Mouse (Mus musculus) midbrain, embryonic 14.5 days (tissue): ENCODE results near the gene Nicn1. TPM values are rescaled to one million over a fixed set of nuclear protein-coding genes. Genes with fewer than 3 reads are reported as not detected.

Experiments
- ATAC-seq: fragments of 200-750 bp; cut with Nextera tagmentation; 2 replicates; pipeline ENCODE4 v1.8.0; 2017; ENCODE audit warnings: moderate number of reproducible peaks, moderate library complexity; ENCODE audit not compliant: low FRiP score, low TSS enrichment
- DNase-seq: peaks from one replicate; pipeline ENCODE4 v3.0.0-alpha.2; 2015
- H3K27ac ChIP-seq: fragments of 300-500 bp; sonication (generic); replicated peaks from 2 replicates; pipeline ENCODE4 v1.5.1; 2014; ENCODE audit warnings: mild to moderate bottlenecking, low read depth, low read length, moderate library complexity
- H3K27me3 ChIP-seq: fragments of 300-500 bp; sonication (generic); 2 replicates; pipeline ENCODE4 v1.6.1; 2014; ENCODE audit warnings: low read length, control low read depth, mixed read lengths; ENCODE audit not compliant: control insufficient read depth, insufficient read depth
- H3K36me3 ChIP-seq: fragments of 300-500 bp; sonication (generic); 2 replicates; pipeline ENCODE4 v1.6.1; 2014; ENCODE audit warnings: low read length, control low read depth; ENCODE audit not compliant: control insufficient read depth, insufficient read depth
- H3K4me1 ChIP-seq: fragments of 300-500 bp; sonication (generic); 2 replicates; pipeline ENCODE4 v1.6.1; 2014; ENCODE audit warnings: mild to moderate bottlenecking, antibody characterized with exemption, low read length, control low read depth; ENCODE audit not compliant: control insufficient read depth, insufficient read depth
- H3K4me2 ChIP-seq: fragments of 300-500 bp; sonication (generic); 2 replicates; pipeline ENCODE4 v1.6.1; 2014; ENCODE audit warnings: mild to moderate bottlenecking, low read length, moderate library complexity
- H3K4me3 ChIP-seq: fragments of 300-500 bp; sonication (generic); replicated peaks from 2 replicates; pipeline ENCODE4 v1.5.1; 2014; ENCODE audit warnings: low read depth, low read length
- H3K9ac ChIP-seq: fragments of 300-500 bp; sonication (generic); replicated peaks from 2 replicates; pipeline ENCODE4 v1.6.1; 2014; ENCODE audit warnings: mild to moderate bottlenecking, low read length, moderate library complexity
- H3K9me3 ChIP-seq: fragments of 300-500 bp; sonication (generic); 2 replicates; pipeline ENCODE4 v1.6.1; 2016; ENCODE audit warnings: low read length, control low read depth, mixed read lengths; ENCODE audit not compliant: control insufficient read depth
- WGBS: fragments of 180-500 bp; shearing (Covaris S2); extraction: QIAGEN DNeasy Blood & Tissue Kit; methylation state at CpG from one replicate; pipeline ENCODE4 v1.1.7; 2014; 5-methylcytosine and 5-hydroxymethylcytosine counted together
- polyA plus RNA-seq: library from polyadenylated mRNA; unstranded; fragments of >200 nt; fragmentation: Nextera tagmentation; extraction: Ambion mirVana; gene quantifications from 2 replicates; pipeline ENCODE4 v1.2.1, GENCODE M21; 2014

The Nicn1 gene
- polyA plus RNA-seq: 138 and 157 TPM in 2 replicates

- H3K9me3 ChIP-seq: no peaks in the 10 kb centered on the region
- H3K27ac ChIP-seq: peak within 1 kb of the TSS; percentile 88
- DNase-seq: peak; percentile 97
- peaks cover 18% of the 10 kb centered on the region for H3K36me3 ChIP-seq
- peak within 1 kb of the TSS; percentile 52 for H3K4me3 ChIP-seq
- WGBS: under 1% methylated on average over 32 of the region's 32 CpGs
- peak; percentile 97 for ATAC-seq
- peak within 1 kb of the TSS; percentile 65 for H3K9ac ChIP-seq
- no peaks in the 10 kb centered on the region for H3K27me3 ChIP-seq
- peaks cover 8% of the 10 kb centered on the region for H3K4me1 ChIP-seq
- peak within 1 kb of the TSS; percentile 68 for H3K4me2 ChIP-seq
Observed at GRCm38 (mm10) chr9:108290016-108290750, at the start of gene Nicn1. TSS of gene Nicn1 (plus strand) at chr9:108290429.

GRCm38 (mm10) chr9:108244540-108244939, 45.7 kb upstream of the Nicn1 start:
- Histone ChIP-seq H3K27ac (no peak overlapping the region), H3K4me1 (no peaks in the 10 kb centered on the region), H3K9me3 (no peaks in the 10 kb centered on the region), H3K4me3 (no peak overlapping the region), H3K36me3 (peaks cover 25% of the 10 kb centered on the region), H3K9ac (no peak overlapping the region), H3K27me3 (no peaks in the 10 kb centered on the region), H3K4me2 (no peak overlapping the region)
- ATAC-seq: no peak
- DNase-seq: no peak
- WGBS: 96% methylated on average over 3 of the region's 3 CpGs

GRCm38 (mm10) chr9:108244984-108245383, 45.2 kb upstream of the Nicn1 start:
- ATAC-seq (no peak), DNase-seq (peak; percentile 24)
- H3K4me1 ChIP-seq: no peaks in the 10 kb centered on the region
- H3K4me3 ChIP-seq: no peak overlapping the region
- H3K9ac ChIP-seq: no peak overlapping the region
- WGBS: 83% methylated on average over 3 of the region's 3 CpGs
- H3K9me3 ChIP-seq: no peaks in the 10 kb centered on the region
- peaks cover 26% of the 10 kb centered on the region for H3K36me3 ChIP-seq
- H3K27me3 ChIP-seq: no peaks in the 10 kb centered on the region
- no peak overlapping the region for H3K27ac ChIP-seq
- no peak overlapping the region for H3K4me2 ChIP-seq

- 73% methylated on average over 5 of the region's 5 CpGs for WGBS
- no peak overlapping the region for H3K9ac ChIP-seq
- H3K4me3 ChIP-seq: no peak overlapping the region
- no peak overlapping the region for H3K27ac ChIP-seq
- no peaks in the 10 kb centered on the region for H3K27me3 ChIP-seq
- no peaks in the 10 kb centered on the region for H3K4me1 ChIP-seq
- no peak overlapping the region for H3K4me2 ChIP-seq
- no peaks in the 10 kb centered on the region for H3K9me3 ChIP-seq
- H3K36me3 ChIP-seq: peaks cover 39% of the 10 kb centered on the region
- no peak for ATAC-seq
- DNase-seq: no peak
Observed at GRCm38 (mm10) chr9:108248957-108249356, 41.3 kb upstream of the Nicn1 start.

- ATAC-seq: no peak
- no peak for DNase-seq
- H3K9me3 ChIP-seq: no peaks in the 10 kb centered on the region
- no peak overlapping the region for H3K4me2 ChIP-seq
- 96% methylated on average over 6 of the region's 6 CpGs for WGBS
- no peak overlapping the region for H3K27ac ChIP-seq
- no peak overlapping the region for H3K9ac ChIP-seq
- no peak overlapping the region for H3K4me3 ChIP-seq
- no peaks in the 10 kb centered on the region for H3K27me3 ChIP-seq
- H3K36me3 ChIP-seq: peaks cover 28% of the 10 kb centered on the region
- no peaks in the 10 kb centered on the region for H3K4me1 ChIP-seq
Observed at GRCm38 (mm10) chr9:108251877-108252276, 38.4 kb upstream of the Nicn1 start.

- no peaks in the 10 kb centered on the region for H3K4me1 ChIP-seq
- H3K9ac ChIP-seq: no peak overlapping the region
- H3K4me2 ChIP-seq: no peak overlapping the region
- no peak overlapping the region for H3K4me3 ChIP-seq
- DNase-seq (no peak), ATAC-seq (no peak)
- H3K27ac ChIP-seq: no peak overlapping the region
- H3K9me3 ChIP-seq: no peaks in the 10 kb centered on the region
- WGBS: 97% methylated on average over 7 of the region's 7 CpGs
- peaks cover 26% of the 10 kb centered on the region for H3K36me3 ChIP-seq
- H3K27me3 ChIP-seq: no peaks in the 10 kb centered on the region
Observed at GRCm38 (mm10) chr9:108252766-108253165, 37.5 kb upstream of the Nicn1 start.

- ATAC-seq: no peak
- peaks cover 17% of the 10 kb centered on the region for H3K4me1 ChIP-seq
- no peak overlapping the region for H3K27ac ChIP-seq
- WGBS: 84% methylated on average over 4 of the region's 4 CpGs
- no peaks in the 10 kb centered on the region for H3K27me3 ChIP-seq
- no peaks in the 10 kb centered on the region for H3K9me3 ChIP-seq
- H3K36me3 ChIP-seq: no peaks in the 10 kb centered on the region
- DNase-seq: no peak
- no peak overlapping the region for H3K9ac ChIP-seq
- no peak overlapping the region for H3K4me2 ChIP-seq
- H3K4me3 ChIP-seq: no peak overlapping the region
Observed at GRCm38 (mm10) chr9:108260526-108260925, 29.7 kb upstream of the Nicn1 start.

GRCm38 (mm10) chr9:108261865-108262264, 28.4 kb upstream of the Nicn1 start:
- WGBS: 80% methylated on average over 7 of the region's 7 CpGs
- DNase-seq: no peak
- H3K36me3 ChIP-seq: no peaks in the 10 kb centered on the region

GRCm38 (mm10) chr9:108262494-108263049, 27.7 kb upstream of the Nicn1 start:
- Histone ChIP-seq H3K4me3 (peak overlapping the region; percentile 98), H3K4me1 (peaks cover 17% of the 10 kb centered on the region), H3K36me3 (no peaks in the 10 kb centered on the region), H3K27ac (no peak overlapping the region; the same call in 1 of the 2 replicates), H3K27me3 (no peaks in the 10 kb centered on the region), H3K4me2 (peak overlapping the region; percentile 76), H3K9me3 (no peaks in the 10 kb centered on the region), H3K9ac (peak overlapping the region; percentile 92)
- DNase-seq: peak; percentile 5
- 46% methylated on average over 11 of the region's 11 CpGs for WGBS
- ATAC-seq: no peak

More at GRCm38 (mm10) chr9:108261865-108262264, 28.4 kb upstream of the Nicn1 start:
- H3K4me2 ChIP-seq: peak overlapping the region; percentile 76
- no peak overlapping the region for H3K27ac ChIP-seq
- H3K9me3 ChIP-seq: no peaks in the 10 kb centered on the region
- no peak for ATAC-seq
- H3K9ac ChIP-seq: no peak overlapping the region; the same call in 1 of the 2 replicates
- H3K4me1 ChIP-seq: peaks cover 17% of the 10 kb centered on the region
- no peaks in the 10 kb centered on the region for H3K27me3 ChIP-seq
- H3K4me3 ChIP-seq: peak overlapping the region; percentile 98; the same call in 1 of the 2 replicates
